Mouse (Mus musculus) T-cell, adult 66 days (primary cell): ENCODE data around the gene Neurog1. TPM values are rescaled to one million over a fixed set of nuclear protein-coding genes. Genes with fewer than 3 reads are reported as not detected.

Experiments used
- total RNA-seq, 2 experiments: library from RNA; stranded (reverse); gene quantifications; 3 replicates in 1 of 2; 4 replicates in 1 of 2; pipeline ENCODE4 v1.2.4; 2023

Gene Neurog1
- not detected for total RNA-seq

GRCm38 (mm10) chr13:56251924-56252619 lies at the start of gene Neurog1:
Neurog1 (minus strand) TSS chr13:56252163.

GRCm38 (mm10) chr13:56295943-56296658 lies 44.1 kb upstream of the Neurog1 start, which contains the start of gene Cxcl14:
Cxcl14 (minus strand) TSS chr13:56296551.

Other genes with a start within 250 kb of the Neurog1 start
- 100 to 1,000 TPM; 278 to 329 TPM for gene H2afy, start 115.8 kb downstream of the Neurog1 start, total RNA-seq
- gene Tifab, start 73.3 kb downstream of the Neurog1 start, total RNA-seq: 1 to 10 TPM; 2.0 to 2.5 TPM
- gene Cxcl14, start 44.4 kb upstream of the Neurog1 start, total RNA-seq: not detected
- gene Gm3045, start 174.4 kb upstream of the Neurog1 start, total RNA-seq: not detected
- gene Slc25a48, start 186.2 kb upstream of the Neurog1 start, total RNA-seq: not detected
- gene Il9, start 230.1 kb upstream of the Neurog1 start, total RNA-seq: not detected